Mouse (Mus musculus) CH12F3 (cell line): Measurements from ENCODE around the gene Krt28.

Source experiments
- in situ Hi-C: fragments of 300-500 bp; cut with MboI; formaldehyde crosslinking; loops from 2 replicates; pipeline ENCODE4 v1.14.3; 2020; ENCODE audit warnings: low sequenced_read_pairs

Gene Krt28

GRCm38 (mm10) chr11:99369229-99369628 lies 5.5 kb downstream of the Krt28 start:
- in situ Hi-C loops: no loop called here

- in situ Hi-C loops: no loop called here
Observed at GRCm38 (mm10) chr11:99366791-99367190, 7.9 kb downstream of the Krt28 start.

- in situ Hi-C loops: no loop called here
Observed at GRCm38 (mm10) chr11:99364412-99364811, 10.3 kb downstream of the Krt28 start.

- in situ Hi-C loops: no loop called here
Observed at GRCm38 (mm10) chr11:99361423-99361822, 13.3 kb downstream of the Krt28 start.

- in situ Hi-C loops: no loop called here
Observed at GRCm38 (mm10) chr11:99351004-99351403, 23.7 kb downstream of the Krt28 start, which contains the start of gene Krt27. Gene Krt27, minus strand, starts transcription at chr11:99351104.

GRCm38 (mm10) chr11:99339299-99339847 lies 35.3 kb downstream of the Krt28 start:
- in situ Hi-C loops: no loop called here

GRCm38 (mm10) chr11:99337866-99338265 lies 36.8 kb downstream of the Krt28 start, which contains the start of gene Krt26:
Gene Krt26, minus strand, starts transcription at chr11:99337966.
- in situ Hi-C loops: no loop called here

GRCm38 (mm10) chr11:99333426-99333825 lies 41.3 kb downstream of the Krt28 start:
- in situ Hi-C loops: no loop called here

- in situ Hi-C loops: no loop called here
Observed at GRCm38 (mm10) chr11:99329655-99330054, 45.0 kb downstream of the Krt28 start.

- in situ Hi-C loops: no loop called here
Observed at GRCm38 (mm10) chr11:99322851-99323250, 51.9 kb downstream of the Krt28 start, which contains the start of gene Krt25. Gene Krt25, minus strand, starts transcription at chr11:99322951.

GRCm38 (mm10) chr11:99321094-99321493 lies 53.6 kb downstream of the Krt28 start:
- in situ Hi-C loops: no loop called here

- in situ Hi-C loops: no loop called here
Observed at GRCm38 (mm10) chr11:99319127-99319526, 55.6 kb downstream of the Krt28 start.

- in situ Hi-C loops: no loop called here
Observed at GRCm38 (mm10) chr11:99316543-99316942, 58.2 kb downstream of the Krt28 start.
